Mouse (Mus musculus) lung, embryonic 14.5 days (tissue): ENCODE measurements around the gene Nav3. TPM values are rescaled to one million over a fixed set of nuclear protein-coding genes. Genes with fewer than 3 reads are reported as not detected.

Source experiments
- ATAC-seq: fragments of 200-750 bp; cut with Nextera tagmentation; 2 replicates; pipeline ENCODE4 v1.8.0; 2017; ENCODE audit warnings: mild to moderate bottlenecking, moderate TSS enrichment, moderate library complexity; ENCODE audit not compliant: insufficient read depth
- DNase-seq: peaks from one replicate; pipeline ENCODE4 v3.0.0-alpha.2; 2015
- H3K27ac ChIP-seq: fragments of 300-500 bp; sonication (generic); 2 replicates; pipeline ENCODE4 v1.5.1; 2014; ENCODE audit warnings: low read depth, mild to moderate bottlenecking, moderate library complexity
- H3K27me3 ChIP-seq: fragments of 300-500 bp; sonication (generic); 2 replicates; pipeline ENCODE4 v1.6.1; 2014; ENCODE audit warnings: low read length, control low read depth; ENCODE audit not compliant: insufficient read depth
- H3K36me3 ChIP-seq: fragments of 300-500 bp; sonication (generic); 2 replicates; pipeline ENCODE4 v1.6.1; 2014; ENCODE audit warnings: control low read depth; ENCODE audit not compliant: insufficient read depth
- H3K4me1 ChIP-seq: fragments of 300-500 bp; sonication (generic); 2 replicates; pipeline ENCODE4 v1.6.1; 2014; ENCODE audit warnings: antibody characterized with exemption, control low read depth; ENCODE audit not compliant: insufficient read depth
- H3K4me2 ChIP-seq: fragments of 300-500 bp; sonication (generic); 2 replicates; pipeline ENCODE4 v1.6.1; 2014; ENCODE audit warnings: mild to moderate bottlenecking
- H3K4me3 ChIP-seq: fragments of 300-500 bp; sonication (generic); 2 replicates; pipeline ENCODE4 v1.5.1; 2014; ENCODE audit warnings: low read depth, low read length
- H3K9ac ChIP-seq: fragments of 300-500 bp; sonication (generic); 2 replicates; pipeline ENCODE4 v1.6.1; 2014
- H3K9me3 ChIP-seq: fragments of 300-500 bp; sonication (generic); 2 replicates; pipeline ENCODE4 v1.6.1; 2016; ENCODE audit warnings: low read depth, low read length, control low read depth
- CTCF ChIP-seq: IDR thresholded peaks from 2 replicates; pipeline ENCODE4 v1.5.1; 2016; ENCODE audit warnings: antibody characterized with exemption, low read depth
- WGBS: fragments of 180-500 bp; shearing (Covaris S2); extraction: QIAGEN DNeasy Blood & Tissue Kit; methylation state at CpG from one replicate; pipeline ENCODE4 v1.1.7; 2014; 5-methylcytosine and 5-hydroxymethylcytosine counted together
- polyA plus RNA-seq: library from polyadenylated mRNA; unstranded; fragments of >200 nt; fragmentation: Nextera tagmentation; extraction: Ambion mirVana; gene quantifications from 2 replicates; pipeline ENCODE4 v1.2.1, GENCODE M21; 2014

Gene Nav3
- polyA plus RNA-seq, 1 experiment from 2014 or later, result 3.7 TPM

DNA sequence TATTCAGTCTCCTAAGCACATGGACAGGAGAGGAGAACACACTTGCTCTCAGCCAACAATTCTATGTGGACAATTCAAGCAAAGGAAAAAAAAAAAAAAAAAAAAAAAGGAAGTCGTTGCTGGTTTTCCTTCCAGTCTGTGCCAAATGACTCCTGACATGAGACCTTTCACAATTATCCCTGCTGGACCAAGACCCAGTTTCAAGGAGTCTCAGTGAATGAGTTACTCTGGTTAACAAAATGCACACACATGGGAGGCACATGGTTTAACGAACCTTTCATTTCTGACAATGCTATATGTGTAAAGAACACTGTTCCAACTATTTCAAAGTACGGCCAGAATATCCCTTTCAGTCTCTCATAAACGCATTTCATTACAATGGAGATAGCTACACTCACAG is 552.8 kb downstream of the Nav3 start:
- Histone ChIP-seq H3K27me3 (no peaks in the 10 kb centered on the region), H3K4me2 (no peak overlapping the region), H3K4me3 (no peak overlapping the region), H3K27ac (no peak overlapping the region), H3K9ac (no peak overlapping the region), H3K36me3 (no peaks in the 10 kb centered on the region), H3K9me3 (no peaks in the 10 kb centered on the region), H3K4me1 (no peaks in the 10 kb centered on the region)
- no peak for TF ChIP-seq CTCF
- WGBS, result 82% methylated on average over 4 of the region's 4 CpGs
- ATAC-seq, result no peak
- DNase-seq, result no peak

DNA sequence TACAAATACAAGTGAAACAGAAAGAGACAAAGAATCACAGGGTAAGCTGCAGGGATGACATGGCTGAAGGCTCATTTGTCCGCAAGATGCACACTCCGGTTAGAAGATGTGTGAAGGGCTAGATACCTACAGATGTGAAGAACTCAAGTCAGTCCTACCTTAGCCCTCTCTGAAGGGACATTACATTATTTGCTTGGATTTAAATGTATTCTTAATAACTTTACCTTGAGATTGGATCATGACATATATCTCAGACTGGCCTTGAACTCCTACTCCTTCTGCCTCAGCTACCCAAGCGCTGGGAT is 566.9 kb downstream of the Nav3 start:
- ATAC-seq (no peak), DNase-seq (no peak)
- TF ChIP-seq CTCF, result no peak
- no peak overlapping the region for H3K9ac ChIP-seq
- no peaks in the 10 kb centered on the region for H3K27me3 ChIP-seq
- H3K27ac ChIP-seq, result no peak overlapping the region
- H3K36me3 ChIP-seq, result no peaks in the 10 kb centered on the region
- no peak overlapping the region for H3K4me2 ChIP-seq
- H3K4me3 ChIP-seq, result no peak overlapping the region
- 89% methylated on average over 3 of the region's 3 CpGs for WGBS
- no peaks in the 10 kb centered on the region for H3K4me1 ChIP-seq
- H3K9me3 ChIP-seq, result no peaks in the 10 kb centered on the region

DNA sequence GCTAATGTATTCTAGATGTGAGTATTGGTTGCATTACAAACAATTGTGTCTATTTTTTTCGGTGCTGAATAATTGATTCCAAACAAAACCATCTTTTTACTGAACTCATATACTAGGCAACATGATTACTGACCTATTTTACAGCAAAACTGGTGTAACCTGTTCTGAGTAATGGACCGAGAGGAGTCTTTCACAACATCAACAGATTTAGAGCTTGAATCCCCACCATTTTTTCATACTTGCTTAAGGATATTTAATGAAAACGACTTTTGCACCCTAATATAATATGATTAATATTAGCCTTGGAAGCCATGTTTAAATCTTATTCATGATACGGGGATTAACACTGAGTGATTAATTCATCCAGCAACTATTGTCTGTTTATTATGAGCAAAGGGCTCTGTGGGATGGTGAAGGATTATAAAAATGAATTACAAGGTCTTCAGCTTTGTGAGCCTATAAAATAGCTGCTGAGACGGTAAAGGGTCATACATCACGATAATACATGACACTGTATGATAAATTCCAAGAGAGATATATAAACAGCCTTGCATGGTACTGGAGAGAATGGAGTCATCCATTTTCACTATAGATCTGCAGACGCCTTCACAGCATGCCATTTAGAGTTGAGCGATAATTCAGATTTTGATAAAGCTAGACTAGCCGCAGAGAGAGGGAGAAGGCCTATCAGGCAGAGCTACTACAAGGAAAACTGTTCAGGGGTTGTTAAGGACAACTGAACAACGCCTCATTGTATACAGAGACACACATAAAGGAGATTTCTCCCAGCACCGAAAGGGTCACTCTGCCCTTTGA is 567.4 kb downstream of the Nav3 start:
- no peak for TF ChIP-seq CTCF
- 52% methylated on average over 11 of the region's 11 CpGs for WGBS

DNA sequence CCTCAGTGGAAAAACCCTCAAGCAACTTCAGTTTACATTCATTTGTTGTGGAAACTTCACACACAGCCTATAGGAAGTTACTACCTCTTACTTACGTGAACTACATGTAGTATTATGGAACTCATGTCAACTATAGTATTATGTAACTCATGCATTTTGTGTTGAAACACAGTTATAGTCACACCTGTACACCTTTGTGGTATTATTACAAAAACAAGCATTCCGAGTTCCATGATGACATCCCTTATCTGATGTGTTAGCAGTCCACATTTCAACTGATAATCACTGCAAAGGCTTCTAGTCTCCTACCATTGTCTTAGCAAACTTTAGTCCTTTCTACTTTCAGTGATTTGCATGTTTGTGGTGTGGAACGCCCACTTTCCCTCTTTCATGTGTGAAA is 568.8 kb downstream of the Nav3 start:
- H3K4me3 ChIP-seq, result no peak overlapping the region
- H3K9me3 ChIP-seq, result no peaks in the 10 kb centered on the region
- TF ChIP-seq CTCF, result no peak
- H3K9ac ChIP-seq, result no peak overlapping the region
- H3K27ac ChIP-seq, result no peak overlapping the region
- no peaks in the 10 kb centered on the region for H3K36me3 ChIP-seq
- DNase-seq (no peak), ATAC-seq (no peak)
- no peak overlapping the region for H3K4me2 ChIP-seq
- no peaks in the 10 kb centered on the region for H3K27me3 ChIP-seq
- no peaks in the 10 kb centered on the region for H3K4me1 ChIP-seq
- 79% methylated on average over 3 of the region's 3 CpGs for WGBS

More for the DNA sequence above, 567.4 kb downstream of the Nav3 start:
- DNase-seq, result no peak
- Histone ChIP-seq H3K4me3 (no peak overlapping the region), H3K27ac (no peak overlapping the region), H3K9ac (no peak overlapping the region), H3K27me3 (no peaks in the 10 kb centered on the region), H3K9me3 (no peaks in the 10 kb centered on the region), H3K4me1 (no peaks in the 10 kb centered on the region), H3K4me2 (no peak overlapping the region), H3K36me3 (no peaks in the 10 kb centered on the region)
- ATAC-seq, result no peak

DNA sequence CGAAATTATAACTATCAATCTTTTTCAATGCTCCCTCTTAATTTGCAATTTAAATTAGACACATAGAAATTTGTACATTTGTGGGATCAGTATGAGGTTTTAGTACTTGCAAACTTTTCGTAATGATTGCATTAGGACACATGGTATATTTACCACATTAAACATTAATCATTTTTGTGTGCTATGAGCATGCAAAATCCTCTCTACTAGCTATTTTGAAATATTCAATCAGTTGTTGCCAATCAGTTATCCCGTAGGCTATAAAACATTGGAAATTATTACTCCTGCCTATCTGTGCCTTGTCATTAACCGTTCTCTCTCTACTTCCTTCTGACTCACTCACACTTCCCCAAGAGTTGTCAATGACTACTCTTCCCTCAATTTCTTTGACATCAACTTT is 579.9 kb downstream of the Nav3 start:
- WGBS, result 66% methylated on average over 4 of the region's 4 CpGs
- no peak overlapping the region for H3K4me2 ChIP-seq

DNA sequence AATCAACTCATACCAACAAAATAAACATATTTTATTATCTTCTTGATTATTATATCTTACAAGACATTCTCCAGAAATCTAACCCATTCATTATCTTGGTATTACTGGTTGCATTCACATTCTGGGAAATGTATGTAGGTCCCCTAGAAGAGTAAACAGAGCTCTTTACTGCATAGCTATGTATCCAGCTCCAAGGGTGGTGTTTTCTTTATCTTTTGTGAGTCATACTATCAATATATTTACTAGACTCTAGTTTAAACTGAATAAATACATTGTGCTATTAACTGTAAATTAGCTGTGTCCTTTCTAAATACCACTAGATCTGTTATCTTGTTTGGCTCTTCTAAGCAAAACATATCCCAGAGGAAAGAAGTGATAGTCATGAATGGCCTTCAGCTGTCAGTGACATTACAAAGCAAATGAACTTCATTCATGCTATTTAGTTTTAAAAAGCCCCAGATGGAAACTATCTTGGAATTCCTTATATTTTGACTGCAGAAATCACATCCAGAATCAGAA is 580.6 kb downstream of the Nav3 start:
- H3K4me1 ChIP-seq, result no peaks in the 10 kb centered on the region
- H3K27ac ChIP-seq, result no peak overlapping the region
- H3K27me3 ChIP-seq, result no peaks in the 10 kb centered on the region
- no peaks in the 10 kb centered on the region for H3K36me3 ChIP-seq
- H3K4me3 ChIP-seq, result no peak overlapping the region
- H3K9ac ChIP-seq, result no peak overlapping the region
- DNase-seq (peak; percentile 84), ATAC-seq (peak; percentile 95)
- no peaks in the 10 kb centered on the region for H3K9me3 ChIP-seq
- no peak for TF ChIP-seq CTCF
- H3K4me2 ChIP-seq, result no peak overlapping the region

More for the DNA sequence above, 579.9 kb downstream of the Nav3 start:
- DNase-seq (no peak), ATAC-seq (no peak)
- H3K27me3 ChIP-seq, result no peaks in the 10 kb centered on the region
- no peak overlapping the region for H3K27ac ChIP-seq
- TF ChIP-seq CTCF, result no peak
- H3K9ac ChIP-seq, result no peak overlapping the region
- no peak overlapping the region for H3K4me3 ChIP-seq
- no peaks in the 10 kb centered on the region for H3K36me3 ChIP-seq
- H3K4me1 ChIP-seq, result no peaks in the 10 kb centered on the region
- H3K9me3 ChIP-seq, result no peaks in the 10 kb centered on the region

DNA sequence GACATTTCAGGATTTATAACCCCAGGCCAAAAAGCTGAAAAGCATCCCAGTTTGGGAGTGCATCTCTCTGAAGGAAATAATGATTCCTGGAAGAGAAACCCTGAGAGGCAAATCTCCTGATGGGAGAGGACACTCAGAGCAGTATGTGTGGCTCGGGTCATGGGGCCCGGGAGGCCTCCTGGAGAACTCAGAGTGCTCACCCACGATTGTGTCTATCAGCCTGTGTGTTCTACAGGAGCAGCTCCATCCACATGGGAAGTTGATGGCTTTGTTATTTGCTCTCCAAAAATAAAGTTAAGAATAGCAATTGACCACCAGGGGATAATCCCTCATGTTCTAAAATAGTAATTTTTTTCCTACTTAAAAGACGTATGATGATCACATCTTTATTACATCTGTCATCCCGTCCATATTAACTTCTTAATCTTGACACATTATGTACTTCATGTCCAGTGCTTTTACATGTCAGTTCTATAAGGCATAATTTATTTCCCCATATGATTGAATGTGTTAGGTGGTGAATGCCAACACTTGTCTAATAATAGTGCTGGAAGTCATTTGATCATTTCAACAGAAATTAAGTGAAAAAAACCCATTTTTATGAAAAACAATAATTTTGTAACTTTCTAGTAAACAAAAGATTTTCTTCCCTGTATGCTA is 581.2 kb downstream of the Nav3 start:
- DNase-seq (peak; percentile 67), ATAC-seq (peak; percentile 87)
- no peaks in the 10 kb centered on the region for H3K36me3 ChIP-seq
- no peak overlapping the region for H3K4me2 ChIP-seq
- no peaks in the 10 kb centered on the region for H3K4me1 ChIP-seq
- 31% methylated on average over 5 of the region's 5 CpGs for WGBS
- peak overlapping the region; percentile 21; the same call in 1 of the 2 replicates for H3K27ac ChIP-seq
- H3K4me3 ChIP-seq, result no peak overlapping the region
- no peaks in the 10 kb centered on the region for H3K9me3 ChIP-seq
- TF ChIP-seq CTCF, result peak; percentile 25; the same call in 1 of the 2 replicates
- H3K27me3 ChIP-seq, result no peaks in the 10 kb centered on the region
- H3K9ac ChIP-seq, result no peak overlapping the region
